Mouse (Mus musculus): ENCODE measurements at regions not wholly inside any gene's neighbourhood (a gene's known extent, or its start where the extent isn't known, plus 50 kb on each side); places are given as distances from the start of the nearest gene placed in this dataset.

GRCm38 (mm10) chr10:84024901-84025300, 302.2 kb downstream of the 1500009L16Rik start:
- TF ChIP-seq CTCF (IDR thresholded peaks at IDR 0.05; ENCODE audit: extremely low read depth, insufficient read depth, insufficient read length, insufficient replicate concordance) = no peak
- TF ChIP-seq POLR2A (IDR thresholded peaks at IDR 0.05; ENCODE audit: low read depth, low read length) = no peak

Measured in spleen, adult 2 months (tissue).